Comparison of ENCODE assay signal across 8 mouse cellular contexts in the genomic region with DNA sequence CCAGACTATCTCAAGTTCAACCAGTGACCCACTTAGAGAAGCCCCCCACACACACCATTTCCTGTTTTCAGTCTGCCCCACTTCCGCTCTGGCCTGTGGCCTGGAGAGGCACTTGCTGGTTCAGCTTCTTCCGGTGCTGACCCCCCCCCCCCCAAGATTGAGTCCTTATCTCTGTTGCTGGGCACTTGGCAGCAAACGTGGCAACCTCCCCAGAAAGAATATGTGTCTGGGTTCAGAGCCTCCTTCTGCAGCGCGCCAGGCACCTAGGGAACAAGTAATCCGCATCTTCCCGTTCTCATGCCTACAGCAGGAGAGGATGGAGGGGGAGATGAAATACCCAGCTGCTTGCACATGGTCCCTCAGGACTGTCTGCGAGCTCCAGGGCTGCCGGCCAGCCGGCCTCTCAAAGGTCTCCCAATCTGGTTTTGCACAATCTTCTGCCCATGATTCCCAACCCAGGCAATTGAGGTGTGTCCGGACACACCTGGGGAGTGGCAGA. TPM values are rescaled to one million over a fixed set of nuclear protein-coding genes. Genes with fewer than 3 reads are reported as not detected.
A peak's percentile ranks its signal among the peaks of the same experiment; 100 is the strongest.
DNase-seq lines count a peak whose midpoint lies in the region; ATAC-seq lines count a peak whose summit lies in the region.

No protein-coding gene starts in this region.

- no peak for ATAC-seq in cerebellum, adult (ENCODE audit: insufficient number of reproducible peaks, low FRiP score, low TSS enrichment)
- ATAC-seq in midbrain, embryonic 16.5 days: no peak

- 44% methylated on average over 11 of the region's 11 CpGs for WGBS in midbrain, embryonic 16.5 days

- no peak overlapping the region; the same call in 1 of the 2 replicates for H3K4me2 ChIP-seq in midbrain, embryonic 16.5 days (ENCODE audit: low read length)

- peak overlapping the region; percentile 58 for H3K27ac ChIP-seq in midbrain, embryonic 16.5 days (ENCODE audit: low read length)

- peak overlapping the region; percentile 38; the same call in 1 of the 2 replicates for H3K9ac ChIP-seq in midbrain, embryonic 16.5 days (ENCODE audit: low read depth, low read length)

- H3K9me3 ChIP-seq in midbrain, embryonic 16.5 days (replicated peaks; ENCODE audit: control insufficient read depth, low read length, poor library complexity, severe bottlenecking): no peaks in the 10 kb centered on the region

- no peaks in the 10 kb centered on the region for H3K36me3 ChIP-seq in midbrain, embryonic 16.5 days (ENCODE audit: control insufficient read depth, insufficient read depth, low read length)

- H3K4me1 ChIP-seq in midbrain, embryonic 16.5 days (ENCODE audit: control insufficient read depth, insufficient read depth, low read length): peaks cover 31% of the 10 kb centered on the region

- peak; percentile 56 for DNase-seq in cerebellum, adult 9-11 months
- DNase-seq in CD4-positive helper T cell, adult 2 months (ENCODE audit: low read depth, low spot score): peak; percentile 29
- DNase-seq in heart, adult 18-20 months: peak; percentile 76 to 82
- peak; percentile 78 for DNase-seq in kidney, postnatal 10 days
- no peak for DNase-seq in urinary bladder, adult 2 months (ENCODE audit: low spot score)
- DNase-seq in layer of hippocampus, adult 9-11 months: no peak

- no peaks in the 10 kb centered on the region for H3K27me3 ChIP-seq in midbrain, embryonic 16.5 days (ENCODE audit: control insufficient read depth, insufficient read depth, low read depth, low read length)

- H3K4me3 ChIP-seq in midbrain, embryonic 16.5 days (ENCODE audit: low read depth, low read length): no peak overlapping the region

RNA-seq across cellular contexts. Expression of gene Cerk, which starts 4.0 kb away (rescaled TPM):
- 10 to 100 TPM; 29.2 to 32.0 TPM for total RNA-seq in heart, adult 18-20 months (2021)
- 22.6 and 25.0 TPM in 2 replicates for polyA plus RNA-seq in midbrain, embryonic 16.5 days (2015; fragmentation: Nextera tagmentation; extraction: Ambion mirVana)
- 10.9 and 12.1 TPM in 2 replicates for polyA plus RNA-seq in urinary bladder, adult 2 months (2012; rRNA removed)

RNA-seq across cellular contexts. Expression of gene Tbc1d22a, which starts 32.3 kb away (rescaled TPM):
- 10 to 100 TPM; 25.7 to 26.0 TPM for total RNA-seq in heart, adult 18-20 months (2021)
- polyA plus RNA-seq in midbrain, embryonic 16.5 days (2015; fragmentation: Nextera tagmentation; extraction: Ambion mirVana): 12.8 and 13.5 TPM in 2 replicates
- polyA plus RNA-seq in urinary bladder, adult 2 months (2012; rRNA removed): 19.0 and 21.0 TPM in 2 replicates

Comparison
In these comparisons a context has a peak if more than half of its experiments do, and no peak if none do; other contexts are left out.
1. DNase-seq: peak in cerebellum, adult 9-11 months (single experiment), CD4-positive helper T cell, adult 2 months (single experiment), heart, adult 18-20 months (2 of 2) and kidney, postnatal 10 days (single experiment); none in urinary bladder, adult 2 months (single experiment) and layer of hippocampus, adult 9-11 months (single experiment).